Mouse (Mus musculus) olfactory bulb, adult 2 months (tissue): ENCODE data around the gene Slc15a5.

Experiments used
- CTCF ChIP-seq: fragments of 200-500 bp; IDR thresholded peaks from 2 replicates; pipeline ENCODE4 v1.5.1; 2012; ENCODE audit warnings: low read depth, mild to moderate bottlenecking, low read length, moderate library complexity; ENCODE audit not compliant: insufficient read depth
- POLR2A ChIP-seq: fragments of 200-500 bp; IDR thresholded peaks from 2 replicates; pipeline ENCODE4 v1.6.1; 2012; ENCODE audit warnings: mild to moderate bottlenecking, low read depth, low read length, moderate library complexity; ENCODE audit not compliant: insufficient read depth

- no peak for TF ChIP-seq CTCF
- no peak for TF ChIP-seq POLR2A
These were observed 72.0 kb downstream of the Slc15a5 start for GRCm38 (mm10) chr6:138007705-138008104.
